Mouse (Mus musculus) cortical plate, adult 2 months (tissue): ENCODE results near the gene Pacsin2. TPM values are rescaled to one million over a fixed set of nuclear protein-coding genes. Genes with fewer than 3 reads are reported as not detected.

Source experiments
- H3K27ac ChIP-seq: fragments of 200-500 bp; 2 replicates; pipeline ENCODE4 v1.5.1; 2012; ENCODE audit warnings: low read length, control low read depth, inconsistent platforms; ENCODE audit not compliant: insufficient read depth
- H3K4me1 ChIP-seq: fragments of 200-500 bp; 2 replicates; pipeline ENCODE4 v1.6.1; 2011; ENCODE audit warnings: low read length; ENCODE audit not compliant: control insufficient read depth, insufficient read depth
- H3K4me3 ChIP-seq: fragments of 200-500 bp; 2 replicates; pipeline ENCODE4 v1.5.1; 2011; ENCODE audit warnings: mild to moderate bottlenecking, low read length, control low read depth; ENCODE audit not compliant: insufficient read depth
- CTCF ChIP-seq: fragments of 200-500 bp; IDR thresholded peaks from 2 replicates; pipeline ENCODE4 v1.5.1; 2011; ENCODE audit warnings: mild to moderate bottlenecking, control low read depth, low read length; ENCODE audit not compliant: insufficient read depth; ENCODE audit errors: extremely low read depth
- POLR2A ChIP-seq: fragments of 200-500 bp; IDR thresholded peaks from 2 replicates; pipeline ENCODE4 v1.6.1; 2011; ENCODE audit warnings: mild to moderate bottlenecking, low read length, control low read depth; ENCODE audit not compliant: insufficient read depth; ENCODE audit errors: extremely low read depth
- polyA plus RNA-seq: library from polyadenylated mRNA; depleted of rRNA; stranded (reverse); fragments of >200 nt; gene quantifications from 2 replicates; pipeline ENCODE4 v1.2.3, GENCODE M21; 2012

Gene Pacsin2
- polyA plus RNA-seq, 1 experiment = 84.4 TPM

- TF ChIP-seq CTCF = no peak
- no peak for TF ChIP-seq POLR2A
- Histone ChIP-seq H3K4me3 (no peak overlapping the region), H3K4me1 (peaks cover 18% of the 10 kb centered on the region), H3K27ac (no peak overlapping the region)
Observed at GRCm38 (mm10) chr15:83430986-83431763, 33.2 kb downstream of the Pacsin2 start.

- Histone ChIP-seq H3K27ac (0 out of 2 replicates have a peak overlapping the region, but pooled peaks have one; percentile 62), H3K4me3 (no peak overlapping the region), H3K4me1 (peaks cover 17% of the 10 kb centered on the region)
- TF ChIP-seq CTCF = no peak
- TF ChIP-seq POLR2A = no peak
Observed at GRCm38 (mm10) chr15:83430419-83430818, 34.0 kb downstream of the Pacsin2 start.

GRCm38 (mm10) chr15:83428586-83428985 lies 35.8 kb downstream of the Pacsin2 start:
- TF ChIP-seq CTCF = no peak
- TF ChIP-seq POLR2A = no peak
- H3K4me1 ChIP-seq = peaks cover 13% of the 10 kb centered on the region; the same call in 1 of the 2 replicates
- no peak overlapping the region for H3K27ac ChIP-seq
- no peak overlapping the region for H3K4me3 ChIP-seq

- H3K4me3 ChIP-seq = no peak overlapping the region
- H3K27ac ChIP-seq = no peak overlapping the region
- peaks cover 8% of the 10 kb centered on the region; the same call in 1 of the 2 replicates for H3K4me1 ChIP-seq
- TF ChIP-seq CTCF (no peak), POLR2A (no peak)
Observed at GRCm38 (mm10) chr15:83427294-83428163, 36.9 kb downstream of the Pacsin2 start.

- no peak for TF ChIP-seq POLR2A
- TF ChIP-seq CTCF = no peak
- Histone ChIP-seq H3K27ac (0 out of 2 replicates have a peak overlapping the region, but pooled peaks have one; percentile 13), H3K4me3 (no peak overlapping the region), H3K4me1 (peaks cover 6% of the 10 kb centered on the region; the same call in 1 of the 2 replicates)
Observed at GRCm38 (mm10) chr15:83425794-83426193, 38.6 kb downstream of the Pacsin2 start.

GRCm38 (mm10) chr15:83425277-83425676 lies 39.1 kb downstream of the Pacsin2 start:
- Histone ChIP-seq H3K27ac (no peak overlapping the region), H3K4me1 (peaks cover 6% of the 10 kb centered on the region; the same call in 1 of the 2 replicates), H3K4me3 (no peak overlapping the region)
- no peak for TF ChIP-seq POLR2A
- TF ChIP-seq CTCF = no peak

- peaks cover 7% of the 10 kb centered on the region; the same call in 1 of the 2 replicates for H3K4me1 ChIP-seq
- no peak overlapping the region for H3K27ac ChIP-seq
- H3K4me3 ChIP-seq = no peak overlapping the region
- TF ChIP-seq CTCF (no peak), POLR2A (no peak)
Observed at GRCm38 (mm10) chr15:83423589-83424384, 40.6 kb downstream of the Pacsin2 start.

GRCm38 (mm10) chr15:83422299-83422981 lies 42.0 kb downstream of the Pacsin2 start:
- no peak overlapping the region for H3K27ac ChIP-seq
- H3K4me3 ChIP-seq = no peak overlapping the region
- TF ChIP-seq CTCF (no peak), POLR2A (no peak)
- H3K4me1 ChIP-seq = peaks cover 15% of the 10 kb centered on the region

GRCm38 (mm10) chr15:83419562-83419961 lies 44.8 kb downstream of the Pacsin2 start:
- Histone ChIP-seq H3K27ac (peak overlapping the region; percentile 44; the same call in 1 of the 2 replicates), H3K4me3 (no peak overlapping the region), H3K4me1 (peaks cover 16% of the 10 kb centered on the region)
- TF ChIP-seq POLR2A (no peak), CTCF (no peak)
